Mouse (Mus musculus) adrenal gland (tissue): ENCODE data around the gene Iqub.

ENCODE experiments used
- intact Hi-C: fragments of 180-260 bp; cut with DNase I; formaldehyde crosslinking; loops from one replicate; pipeline ENCODE4 v1.15.1; 2025

Gene Iqub

GRCm38 (mm10) chr6:24486530-24486929 lies 28.3 kb downstream of the Iqub start:
- intact Hi-C loops = no loop called here

DNA sequence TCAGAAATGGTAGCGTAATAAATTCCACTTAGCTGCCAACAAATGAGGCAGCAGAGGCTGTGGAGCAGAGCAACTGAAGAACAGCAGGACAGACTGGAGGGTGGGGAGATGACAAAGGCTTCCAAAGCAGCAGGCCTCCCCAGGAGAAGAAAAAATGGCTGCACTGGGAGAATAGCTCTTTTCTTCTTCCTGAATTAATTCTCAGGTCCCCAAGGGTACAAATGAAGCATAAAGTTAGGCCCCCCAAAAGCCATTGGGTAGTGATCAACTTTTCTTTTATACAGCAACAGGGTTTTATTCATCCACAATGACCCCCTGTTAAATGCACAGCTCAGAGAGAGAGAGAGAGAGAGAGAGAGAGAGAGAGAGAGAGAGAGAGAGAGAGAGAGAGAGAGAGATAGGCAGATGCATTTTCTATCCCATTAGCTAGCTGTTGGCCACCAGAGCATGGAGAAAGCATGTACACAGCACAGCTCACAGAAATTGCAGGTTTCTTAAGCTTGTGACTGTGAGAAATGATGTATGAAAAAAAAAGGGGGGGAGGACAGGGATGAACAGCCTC lies 44.2 kb downstream of the Iqub start:
- intact Hi-C loops = no loop called here

DNA sequence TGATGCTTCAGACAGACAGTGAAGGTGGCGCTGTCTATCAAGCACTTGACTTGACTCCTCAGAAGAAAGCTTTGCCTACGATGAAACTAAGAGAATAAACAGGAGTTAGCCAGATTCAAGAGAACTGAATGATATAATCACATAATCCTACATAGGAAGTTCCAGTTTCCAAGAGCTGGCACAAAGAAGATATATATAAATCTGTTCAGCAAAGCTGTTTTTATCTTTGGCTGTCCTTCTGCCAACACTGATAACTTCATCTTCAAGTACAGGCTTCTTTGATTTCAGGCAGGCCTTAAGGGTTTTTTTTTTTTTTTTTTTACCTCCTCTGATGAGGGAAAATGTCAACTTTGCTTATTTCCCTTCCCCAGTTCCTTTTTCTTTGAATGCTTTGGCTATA lies 44.7 kb downstream of the Iqub start:
- intact Hi-C loops = no loop called here

DNA sequence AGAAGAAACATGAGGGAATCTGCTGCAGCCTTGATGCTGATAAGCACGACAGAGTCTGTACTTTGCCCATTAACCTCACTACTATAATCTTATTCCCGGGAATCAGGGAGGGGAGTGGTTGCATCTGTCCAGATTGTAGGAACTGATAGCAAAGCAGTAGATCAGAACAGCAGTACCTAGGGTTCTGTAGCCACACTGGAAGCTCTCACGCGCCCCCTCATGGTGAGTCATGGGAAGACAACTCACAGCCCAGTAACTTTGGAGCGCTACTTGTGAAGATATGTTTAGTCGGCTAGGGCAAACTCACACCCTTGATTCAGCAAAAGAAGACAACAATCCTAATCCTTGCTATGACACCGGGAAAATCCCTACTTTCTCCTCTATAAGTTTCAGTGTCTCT lies 58.8 kb downstream of the Iqub start:
- intact Hi-C loops = no loop called here

DNA sequence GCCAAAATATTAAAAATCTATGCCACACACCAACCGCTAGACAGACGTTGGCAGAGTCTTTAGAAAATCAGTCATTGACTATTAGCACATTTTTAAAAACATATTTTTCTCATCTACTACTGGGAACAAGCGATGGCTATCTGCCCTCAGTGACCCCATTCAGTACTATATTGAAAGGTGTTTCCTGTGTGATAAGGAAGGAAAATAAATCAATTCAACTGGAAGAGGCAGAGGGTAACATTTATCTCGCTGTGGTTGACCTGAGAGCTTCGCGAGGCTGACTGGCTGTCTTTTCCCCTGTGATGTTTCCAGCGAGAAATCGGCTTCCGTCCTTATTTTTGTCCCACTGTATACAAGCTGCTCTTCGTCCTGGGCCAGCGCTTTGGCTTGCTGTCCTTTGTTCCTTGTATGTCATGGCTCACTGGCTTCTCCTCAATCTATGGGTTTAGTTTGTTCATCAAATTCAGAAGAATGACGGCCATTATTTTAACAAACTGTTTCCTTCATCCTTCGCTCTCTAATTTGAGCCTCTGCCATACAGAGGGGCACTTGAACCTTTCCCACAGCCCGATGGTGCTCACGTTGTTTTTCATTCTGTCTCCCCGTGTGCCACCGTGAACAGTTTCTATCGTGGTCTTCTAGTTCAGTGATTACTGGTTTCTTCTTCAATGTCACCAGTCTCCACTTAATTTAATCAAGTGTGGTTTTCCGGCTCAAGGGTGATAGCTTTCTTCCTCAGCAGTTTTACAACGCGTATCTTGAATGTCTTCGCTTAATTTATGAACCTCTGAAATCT lies 63.6 kb downstream of the Iqub start:
- intact Hi-C loops = no loop called here

GRCm38 (mm10) chr6:24450241-24450640 lies 64.6 kb downstream of the Iqub start:
- intact Hi-C loops = no loop called here

- intact Hi-C loops = no loop called here
Observed at GRCm38 (mm10) chr6:24416056-24416455, 98.8 kb downstream of the Iqub start.

- intact Hi-C loops = no loop called here
Observed at GRCm38 (mm10) chr6:24415500-24415899, 99.4 kb downstream of the Iqub start.

- intact Hi-C loops = no loop called here
Observed at GRCm38 (mm10) chr6:24408573-24409427, 106.1 kb downstream of the Iqub start.

GRCm38 (mm10) chr6:24407743-24408142 lies 107.1 kb downstream of the Iqub start:
- intact Hi-C loops = no loop called here

DNA sequence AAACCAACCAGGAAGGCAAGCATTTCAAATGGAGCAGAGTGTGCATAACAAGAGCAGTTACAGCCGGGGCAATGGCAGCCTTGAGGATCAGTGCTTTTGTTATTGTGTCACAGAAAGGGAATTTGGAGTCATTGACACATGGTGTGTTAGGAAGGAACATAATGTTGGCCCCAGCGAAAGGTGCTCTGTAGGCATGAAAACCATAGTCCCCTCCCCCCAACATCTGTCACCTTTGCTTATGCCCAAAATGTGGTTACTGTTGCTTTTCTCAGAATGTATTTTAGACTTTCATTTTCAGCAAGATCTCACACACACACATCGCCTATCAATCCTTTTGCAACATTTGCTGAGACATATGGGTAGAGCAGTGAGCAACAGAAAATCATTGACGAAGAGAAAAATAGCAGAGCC lies 117.6 kb downstream of the Iqub start:
- intact Hi-C loops = no loop called here
